Mouse (Mus musculus) C2C12 (cell line): ENCODE measurements around the gene Mst1.

Experiments
- CTCF ChIP-seq: IDR thresholded peaks from one replicate; pipeline ENCODE4 v1.5.1; 2011; ENCODE audit not compliant: control insufficient read depth, insufficient read depth, insufficient read length
- MAX ChIP-seq: IDR thresholded peaks from one replicate; pipeline ENCODE4 v1.6.1; 2011; ENCODE audit warnings: mild to moderate bottlenecking, control low read depth

GRCm38 (mm10) chr9:108104766-108105548 lies 24.7 kb downstream of the Mst1 start:
- TF ChIP-seq CTCF, result no peak
- peak; percentile 92 for TF ChIP-seq MAX
